Mouse (Mus musculus): ENCODE data around the gene Pla2g2d. TPM values are rescaled to one million over a fixed set of nuclear protein-coding genes. Genes with fewer than 3 reads are reported as not detected.

The Pla2g2d gene
- total RNA-seq (2021): under 1 TPM in 1 of 2 experiments, not detected in 1; 0.28 TPM
- long read RNA-seq, experiment 1, partial matches to known transcripts: 0 of 1 reads
- long read RNA-seq, experiment 1, other reads (novel, unspliced or antisense): 0 of 1 reads
- long read RNA-seq, experiment 2: 0 reads

DNA sequence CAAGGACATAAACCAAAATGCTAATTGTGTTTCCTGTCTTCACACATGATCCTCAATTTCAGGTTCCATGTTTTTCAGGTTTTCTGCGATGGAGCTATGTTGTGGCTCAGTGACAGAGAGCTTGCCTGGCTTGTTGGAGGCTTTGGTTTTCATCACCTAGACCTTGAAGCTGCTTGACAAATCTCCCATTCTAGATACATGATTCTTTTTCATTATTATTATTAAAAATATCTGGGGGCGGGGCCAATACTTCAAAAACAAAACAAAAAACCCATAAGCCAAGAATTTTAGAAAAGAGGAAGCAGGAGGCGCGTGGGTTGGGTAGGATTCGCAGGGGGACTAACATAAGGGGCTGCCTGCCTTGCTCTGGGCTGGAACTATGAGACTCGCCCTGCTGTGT, at the start of gene Pla2g2d:
Gene Pla2g2d, plus strand, starts transcription at position 301 of the 400 bp plus-strand sequence.
- intact Hi-C loops (cut with DNase I): no loop called here
- DNase-seq: no peak
- Histone ChIP-seq H3K4me3 (no peak within 1 kb of the TSS), H3K27ac (no peak within 1 kb of the TSS)
- no peak for TF ChIP-seq CTCF (IDR thresholded peaks at IDR 0.05)

DNA sequence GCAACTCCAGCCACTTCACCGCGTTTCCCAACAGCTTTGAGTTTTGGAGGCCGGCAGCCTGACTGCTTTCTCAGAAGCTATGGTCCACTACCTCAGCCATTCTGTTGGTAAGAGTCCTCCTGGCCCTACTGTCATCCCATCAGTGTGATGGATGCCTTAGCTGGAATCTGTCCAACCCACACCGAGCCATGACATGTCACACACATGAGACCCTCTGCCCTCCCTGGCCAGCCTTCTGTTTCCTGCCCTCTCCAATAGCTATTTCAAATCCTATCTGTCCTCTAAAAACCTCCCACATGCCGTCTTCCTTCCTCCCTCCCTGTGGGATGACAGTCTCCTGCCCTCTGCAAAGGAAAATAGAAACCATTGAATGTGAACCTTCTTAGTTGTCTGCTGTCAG, 49.8 kb upstream of the Pla2g2d start:
- no peak for DNase-seq
- Histone ChIP-seq H3K27ac (no peak overlapping the region), H3K4me3 (no peak overlapping the region)
- TF ChIP-seq CTCF (IDR thresholded peaks at IDR 0.05): no peak
- intact Hi-C loops (cut with DNase I): no loop called here

DNA sequence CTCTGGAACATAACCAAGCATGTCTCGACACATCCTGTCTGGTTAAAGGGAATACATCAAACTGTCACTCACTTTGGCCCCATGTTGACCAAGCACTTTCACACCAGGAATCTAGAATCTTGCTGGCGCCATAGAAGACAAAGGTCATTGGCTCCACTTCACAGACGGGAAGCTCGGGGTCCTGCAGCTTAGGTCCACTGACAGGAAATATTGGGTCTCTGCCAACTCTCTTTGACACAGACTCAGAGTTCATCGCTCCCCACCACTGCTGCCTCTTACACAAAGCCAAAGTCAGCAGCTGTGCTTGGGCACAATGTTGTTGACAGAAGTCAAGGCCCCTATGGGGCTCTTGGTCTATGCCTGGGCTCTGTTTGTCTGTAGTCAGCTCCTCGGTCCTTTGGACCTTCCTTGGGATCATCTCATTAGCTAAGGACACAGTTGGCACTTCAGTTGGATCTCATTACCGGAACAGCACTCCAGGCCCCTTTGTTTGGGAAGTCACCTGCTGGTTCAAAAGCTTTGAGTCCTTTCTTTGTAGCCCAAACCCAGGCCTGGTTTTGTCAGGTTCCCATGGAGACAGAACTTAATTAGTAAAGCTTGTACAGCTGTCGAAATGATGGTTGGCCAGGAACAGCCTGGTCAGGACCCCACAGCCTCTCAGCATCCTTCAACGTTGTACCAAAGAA, 46.4 kb upstream of the Pla2g2d start:
- TF ChIP-seq CTCF (IDR thresholded peaks at IDR 0.05): no peak
- intact Hi-C loops (cut with DNase I): no loop called here
- no peak for DNase-seq
- H3K4me3 ChIP-seq: no peak overlapping the region
- H3K27ac ChIP-seq: no peak overlapping the region

DNA sequence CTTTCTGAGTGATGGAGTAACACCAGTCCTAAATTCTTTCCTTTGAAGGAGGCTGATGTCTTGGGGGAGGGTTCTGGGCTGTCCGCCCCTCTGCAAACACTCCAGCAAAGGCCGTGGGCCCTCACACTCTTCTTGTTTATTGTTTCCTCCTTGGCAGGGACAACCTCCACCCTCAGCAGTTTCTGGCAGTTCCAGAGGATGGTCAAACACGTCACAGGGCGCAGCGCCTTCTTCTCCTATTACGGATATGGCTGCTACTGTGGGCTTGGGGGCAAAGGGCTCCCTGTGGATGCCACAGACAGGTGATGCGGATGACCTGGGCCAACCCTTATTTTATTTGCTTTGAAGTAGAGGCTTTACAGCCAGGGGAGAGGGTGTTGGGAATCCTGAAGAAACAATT, 41.4 kb upstream of the Pla2g2d start:
- TF ChIP-seq CTCF (IDR thresholded peaks at IDR 0.05): no peak
- intact Hi-C loops (cut with DNase I): no loop called here
- Histone ChIP-seq H3K27ac (no peak overlapping the region), H3K4me3 (no peak overlapping the region)
- DNase-seq: no peak

DNA sequence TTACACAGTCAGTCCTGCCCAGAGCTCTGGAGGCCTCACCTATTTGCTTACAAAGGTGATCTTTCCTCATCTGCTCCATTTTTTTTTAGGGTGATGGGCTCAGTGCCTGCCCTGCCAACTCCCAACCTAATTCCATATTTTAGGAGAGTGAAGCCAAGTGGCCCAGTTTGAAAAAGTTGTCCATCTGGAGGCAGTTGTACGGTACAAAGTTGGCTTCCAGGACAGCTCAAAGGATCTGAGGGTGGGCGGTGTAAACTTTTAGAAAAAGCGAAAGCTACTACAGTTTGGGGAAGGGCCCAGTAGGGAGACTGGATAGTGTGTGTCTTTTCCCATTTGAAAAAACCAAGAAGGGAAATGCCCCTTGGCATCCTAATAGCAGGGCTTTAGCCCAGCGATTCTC, 40.7 kb upstream of the Pla2g2d start:
- no peak for DNase-seq
- intact Hi-C loops (cut with DNase I): no loop called here
- H3K27ac ChIP-seq: no peak overlapping the region
- TF ChIP-seq CTCF (IDR thresholded peaks at IDR 0.05): no peak
- H3K4me3 ChIP-seq: no peak overlapping the region

DNA sequence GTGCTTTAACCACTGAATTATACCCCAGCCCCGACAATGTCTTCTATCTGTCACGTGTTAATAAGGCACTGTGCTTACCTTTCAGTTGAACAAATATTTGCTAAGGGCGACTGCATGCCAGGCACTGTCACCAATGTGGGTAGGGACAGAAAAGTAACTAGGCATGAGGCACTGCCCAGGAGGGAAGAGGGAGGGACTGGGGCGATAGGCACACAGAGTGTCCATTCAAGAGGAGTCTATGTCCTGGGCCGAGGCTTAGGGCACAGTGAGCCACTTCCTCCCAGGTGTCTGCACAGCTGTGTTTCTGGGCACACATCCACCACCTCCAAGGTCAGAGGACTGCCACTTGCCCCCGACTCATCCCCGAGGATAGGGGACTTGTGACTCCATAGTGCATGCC, 38.5 kb upstream of the Pla2g2d start, which contains the start of gene Ubxn10:
Gene Ubxn10, minus strand, starts transcription at position 137 of the 400 bp plus-strand sequence.
- H3K4me3 ChIP-seq: no peak within 1 kb of the TSS
- no peak for TF ChIP-seq CTCF (IDR thresholded peaks at IDR 0.05)
- intact Hi-C loops (cut with DNase I): no loop called here
- no peak within 1 kb of the TSS for H3K27ac ChIP-seq
- DNase-seq: no peak

DNA sequence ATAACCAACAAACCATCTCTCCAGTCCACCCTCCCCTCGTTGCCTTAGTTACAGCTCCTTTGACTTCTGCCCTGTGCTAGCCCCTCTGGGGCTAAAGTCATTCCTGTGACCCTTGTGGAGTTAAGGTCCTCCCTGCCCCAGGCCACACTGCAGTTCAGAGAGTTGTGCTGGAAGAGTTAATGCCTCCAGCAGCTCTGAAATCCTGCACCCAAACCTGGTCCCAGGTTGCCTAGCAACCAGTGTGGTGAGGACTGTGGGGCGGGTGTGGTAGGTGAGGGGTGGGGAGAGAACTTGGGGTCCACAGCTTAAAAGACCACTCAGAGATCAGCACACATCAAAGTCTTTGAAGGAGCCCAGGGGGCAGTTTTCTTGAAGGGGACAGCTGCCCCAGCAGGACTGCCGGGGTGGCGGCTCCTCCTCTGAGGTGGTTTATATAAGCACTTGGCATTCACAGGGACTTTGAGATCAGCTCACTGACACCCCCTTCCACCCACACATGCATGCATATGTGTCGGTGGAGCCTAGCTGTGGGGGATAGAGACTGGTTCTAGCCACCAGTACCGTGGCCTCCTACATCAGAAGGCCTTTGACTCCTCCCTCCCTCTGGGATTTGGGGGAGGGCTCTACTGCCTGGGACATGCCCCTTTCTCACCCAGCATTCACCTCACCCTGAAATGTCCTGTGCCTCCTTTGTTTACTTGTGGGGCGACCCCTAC, 36.2 kb upstream of the Pla2g2d start:
- H3K27ac ChIP-seq: no peak overlapping the region
- H3K4me3 ChIP-seq: no peak overlapping the region
- DNase-seq: no peak
- no peak for TF ChIP-seq CTCF (IDR thresholded peaks at IDR 0.05)
- intact Hi-C loops (cut with DNase I): no loop called here

DNA sequence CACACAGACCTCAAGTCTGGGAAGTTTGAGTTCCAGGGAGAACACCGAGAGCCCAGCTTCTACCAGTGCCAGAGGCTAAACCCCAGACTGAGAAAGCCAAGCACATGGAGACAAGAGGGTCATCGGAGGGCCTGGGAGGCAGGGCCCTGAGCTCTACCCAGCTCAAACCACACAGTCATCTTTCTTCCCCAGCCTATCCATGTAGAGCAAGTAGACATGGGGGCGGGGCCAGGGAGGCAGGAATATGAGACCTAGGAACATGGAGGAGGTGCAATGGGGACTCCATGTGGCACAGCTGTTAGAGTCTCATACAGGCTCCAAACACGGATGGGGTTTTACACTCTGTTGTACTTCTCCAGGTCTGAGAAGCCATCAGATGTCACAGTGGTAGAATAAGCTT, 29.7 kb upstream of the Pla2g2d start:
- no peak for TF ChIP-seq CTCF (IDR thresholded peaks at IDR 0.05)
- Histone ChIP-seq H3K4me3 (no peak overlapping the region), H3K27ac (no peak overlapping the region)
- intact Hi-C loops (cut with DNase I): loop anchor here (5.0 kb wide), 1 partner anchor 46 kb away; no protein-coding TSS in a partner anchor
- DNase-seq: peak; percentile 56

DNA sequence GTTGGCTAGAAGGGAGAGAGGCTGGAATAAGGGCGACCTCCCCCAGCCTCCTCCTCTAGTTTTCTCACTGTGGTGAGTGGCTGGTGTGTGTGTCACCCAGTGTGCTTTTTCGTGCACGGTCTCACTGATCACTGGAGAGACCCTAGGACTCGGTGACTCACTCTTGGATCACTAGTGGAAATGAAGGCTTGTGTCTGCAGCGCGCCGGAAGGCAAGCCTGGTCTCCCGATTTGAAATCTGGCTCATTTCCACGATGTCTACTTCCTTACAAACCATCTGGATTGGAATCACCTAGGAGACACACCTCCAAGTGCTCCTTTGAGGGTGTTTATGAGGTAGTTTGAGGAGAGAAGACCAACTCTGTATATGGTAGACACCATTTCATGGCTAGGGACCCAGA, 28.7 kb upstream of the Pla2g2d start:
- intact Hi-C loops (cut with DNase I): loop anchor here (5.0 kb wide), 1 partner anchor 45 kb away; no protein-coding TSS in a partner anchor
- no peak for TF ChIP-seq CTCF (IDR thresholded peaks at IDR 0.05)
- Histone ChIP-seq H3K27ac (no peak overlapping the region), H3K4me3 (no peak overlapping the region)
- DNase-seq: no peak

DNA sequence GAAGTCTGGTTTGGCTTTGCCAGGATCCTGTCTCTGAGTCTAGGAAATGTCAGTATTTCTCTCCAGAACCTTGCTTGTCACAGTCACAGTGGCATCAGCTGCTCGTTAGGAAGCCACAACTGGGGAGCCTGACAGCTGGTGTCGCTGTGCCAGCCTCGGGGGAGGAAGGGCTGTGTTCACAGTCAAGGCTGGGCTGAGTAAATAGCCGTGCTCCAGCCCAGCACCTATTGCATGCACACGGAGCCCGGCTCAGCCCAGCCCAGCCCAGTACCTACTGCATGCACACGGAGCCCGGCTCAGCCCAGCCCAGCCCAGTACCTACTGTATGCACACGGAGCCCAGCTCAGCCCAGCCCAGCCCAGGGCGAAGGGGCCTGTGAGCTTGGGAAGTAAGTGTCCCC, 27.7 kb upstream of the Pla2g2d start:
- TF ChIP-seq CTCF (IDR thresholded peaks at IDR 0.05): no peak
- Histone ChIP-seq H3K4me3 (no peak overlapping the region), H3K27ac (no peak overlapping the region)
- intact Hi-C loops (cut with DNase I): loop anchor here (1.0 to 5.0 kb wide), 2 partner anchors 44 to 103 kb away; no protein-coding TSS in a partner anchor
- no peak for DNase-seq

DNA sequence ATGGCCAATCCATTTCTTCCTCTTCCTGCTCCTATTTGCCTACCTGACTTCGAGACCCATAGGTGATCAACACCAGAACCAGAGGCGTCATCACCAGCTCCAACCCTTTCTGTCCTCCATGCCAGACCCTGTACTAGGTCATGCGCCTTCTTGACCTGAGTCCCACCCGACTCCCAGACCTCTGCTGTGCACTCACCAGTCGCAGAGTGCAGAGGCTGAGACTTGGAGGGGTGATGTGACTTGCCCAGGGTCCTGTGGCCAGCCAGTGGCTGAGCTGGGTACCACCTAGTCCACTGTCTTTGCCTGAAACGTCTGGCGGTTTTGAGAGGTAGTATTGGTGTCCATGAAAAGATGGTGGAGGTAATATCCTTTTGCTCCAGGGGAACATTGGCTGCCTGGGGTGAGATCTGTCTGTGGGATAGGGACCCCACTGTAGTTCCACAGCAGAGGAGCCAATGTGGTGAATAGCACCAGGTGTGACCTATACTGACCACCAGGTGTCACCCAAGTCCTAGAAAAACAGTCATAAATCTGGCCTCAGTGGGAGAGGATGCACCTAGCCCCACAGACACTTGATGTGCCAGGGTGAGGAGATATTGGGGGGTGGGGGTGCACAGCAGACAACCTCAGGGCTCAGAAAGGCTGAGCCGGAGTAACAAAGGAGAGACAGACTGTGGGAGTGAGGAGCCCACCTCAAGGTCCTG, 27.0 kb upstream of the Pla2g2d start:
- H3K4me3 ChIP-seq: no peak overlapping the region
- TF ChIP-seq CTCF (IDR thresholded peaks at IDR 0.05): peak; percentile 79
- intact Hi-C loops (cut with DNase I): loop anchor here (1.0 to 5.0 kb wide), 2 partner anchors 44 to 103 kb away; no protein-coding TSS in a partner anchor
- no peak overlapping the region for H3K27ac ChIP-seq
- peak; percentile 36 for DNase-seq

DNA sequence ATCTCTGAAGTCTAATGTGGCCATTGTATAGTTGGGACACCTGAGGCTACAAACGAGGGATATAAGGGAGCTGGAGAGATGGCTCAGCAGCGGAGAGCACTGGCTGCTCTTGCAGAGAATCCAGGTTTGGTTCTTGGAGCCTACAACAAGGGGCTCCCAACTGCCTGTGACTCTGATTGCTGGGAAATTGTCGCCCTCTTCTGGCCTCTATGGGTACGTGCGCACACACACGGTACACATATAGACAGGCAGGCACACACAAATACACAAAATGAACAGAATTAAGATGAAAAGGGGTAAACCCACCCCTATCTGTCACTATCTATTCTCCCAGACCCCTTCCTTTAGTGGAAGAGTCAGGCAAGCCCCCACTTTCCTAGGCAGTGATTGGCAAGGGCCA, 22.9 kb upstream of the Pla2g2d start:
- Histone ChIP-seq H3K4me3 (no peak overlapping the region), H3K27ac (no peak overlapping the region)
- intact Hi-C loops (cut with DNase I): no loop called here
- no peak for DNase-seq
- TF ChIP-seq CTCF (IDR thresholded peaks at IDR 0.05): no peak

DNA sequence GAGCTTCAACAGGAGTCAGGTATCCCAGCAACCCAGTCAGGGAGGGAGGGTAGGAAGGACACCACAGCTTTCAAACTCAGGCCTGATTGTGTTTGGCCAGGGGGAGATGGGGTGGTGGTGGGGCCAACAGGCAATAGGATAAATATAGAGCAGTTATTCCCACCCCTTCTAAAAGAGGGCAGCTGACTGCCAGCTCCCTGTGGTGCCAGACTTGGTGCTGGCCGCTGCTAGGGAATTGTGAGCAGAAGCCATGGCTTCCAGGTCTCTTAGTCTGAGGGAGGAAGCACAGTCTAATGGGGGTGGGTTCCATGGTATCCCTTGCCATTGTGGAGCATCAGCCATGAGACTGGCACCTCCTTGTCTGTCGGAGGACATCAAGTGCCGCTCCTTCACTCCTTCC, 21.9 kb upstream of the Pla2g2d start:
- TF ChIP-seq CTCF (IDR thresholded peaks at IDR 0.05): no peak
- Histone ChIP-seq H3K27ac (no peak overlapping the region), H3K4me3 (no peak overlapping the region)
- no peak for DNase-seq
- intact Hi-C loops (cut with DNase I): no loop called here
